Mouse (Mus musculus) liver, postnatal 0 days (tissue): Measurements from ENCODE around the gene Ptprd.

Source experiments
- CTCF ChIP-seq: sonication (generic); IDR thresholded peaks from 2 replicates; pipeline ENCODE4 v1.5.1; 2016; ENCODE audit warnings: antibody characterized with exemption, low read depth
- EP300 ChIP-seq: IDR thresholded peaks from 2 replicates; pipeline ENCODE4 v1.6.1; 2016; ENCODE audit warnings: antibody characterized with exemption, low read depth, mild to moderate bottlenecking

DNA sequence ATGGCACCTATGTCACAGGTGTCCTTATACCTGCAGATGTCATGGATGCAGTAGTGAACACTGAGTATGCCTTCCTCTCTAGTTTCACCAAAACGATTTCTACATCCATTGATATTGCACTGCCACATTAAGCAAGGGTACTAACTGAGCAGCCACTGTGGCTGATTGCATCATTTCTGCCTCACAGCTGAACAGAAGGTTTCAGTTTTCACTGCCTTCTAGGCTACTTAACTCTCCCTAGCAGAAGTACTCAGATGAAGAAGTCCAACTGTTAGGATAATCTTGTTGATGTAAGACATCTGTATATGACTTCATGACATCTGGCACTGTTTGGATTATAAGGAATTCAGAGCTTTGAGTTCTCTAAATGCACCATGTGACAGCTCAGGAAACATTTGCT, 1678.8 kb downstream of the Ptprd start:
- TF ChIP-seq EP300 (no peak), CTCF (no peak)
